Mouse (Mus musculus) layer of hippocampus, adult 8-10 months (tissue): ENCODE measurements around the gene Rad50. TPM values are rescaled to one million over a fixed set of nuclear protein-coding genes. Genes with fewer than 3 reads are reported as not detected.

Experiments
- DNase-seq, 2 experiments: peaks; one replicate each; pipeline ENCODE4 v3.0.0; 2022; ENCODE audit warnings: low spot score in 2 of 2
- total RNA-seq, 4 experiments: library from RNA; stranded (reverse); gene quantifications; 2 replicates each; pipeline ENCODE4 v1.2.4; 2022

The Rad50 gene
- total RNA-seq, 4 experiments from 2014 or later: 11.3 to 15.9 (median 13.0) TPM

DNA sequence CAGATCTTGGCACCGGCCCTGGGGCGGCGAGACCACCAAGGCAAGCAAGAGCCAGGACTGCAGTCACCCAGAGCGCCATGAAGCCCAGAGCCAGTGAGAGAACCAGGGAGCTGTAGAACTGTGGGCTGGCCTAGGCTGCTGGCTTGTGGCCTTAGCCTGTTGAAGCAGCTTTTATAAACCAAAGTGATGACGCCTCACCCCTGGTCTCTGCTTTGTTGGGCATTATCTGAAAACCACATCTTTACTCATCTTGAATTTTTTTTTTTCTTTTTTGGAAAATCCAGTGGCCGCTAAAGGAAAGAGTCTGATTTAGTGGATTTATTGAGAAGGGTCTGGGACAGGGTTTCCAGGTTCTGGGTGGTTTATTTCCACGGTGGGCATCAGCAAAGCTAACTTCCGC is 72.6 kb downstream of the Rad50 start, which contains the start of gene Il13:
Gene Il13, minus strand, starts transcription at position 147 of the 400 bp plus-strand sequence.
- DNase-seq: no peak

DNA sequence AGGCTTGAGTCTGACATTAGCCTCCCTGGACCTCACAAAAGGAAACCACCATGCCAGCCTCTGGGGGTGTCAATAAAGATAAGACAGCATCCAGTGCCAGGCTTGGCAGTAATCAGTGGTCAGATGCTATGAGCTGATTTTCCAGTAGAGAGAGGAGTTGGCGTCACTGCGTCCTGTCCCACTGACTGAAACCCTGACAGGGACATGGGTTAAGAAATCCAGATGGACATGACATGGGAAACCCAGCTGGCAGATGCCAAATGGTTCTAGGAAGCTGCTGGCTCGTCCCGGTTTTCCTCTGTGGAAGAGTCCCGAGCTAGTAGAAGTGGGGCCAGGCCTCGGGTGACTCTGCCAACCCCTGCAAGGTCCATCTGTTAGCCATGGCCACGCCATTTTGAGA is 73.5 kb downstream of the Rad50 start:
- DNase-seq: no peak

DNA sequence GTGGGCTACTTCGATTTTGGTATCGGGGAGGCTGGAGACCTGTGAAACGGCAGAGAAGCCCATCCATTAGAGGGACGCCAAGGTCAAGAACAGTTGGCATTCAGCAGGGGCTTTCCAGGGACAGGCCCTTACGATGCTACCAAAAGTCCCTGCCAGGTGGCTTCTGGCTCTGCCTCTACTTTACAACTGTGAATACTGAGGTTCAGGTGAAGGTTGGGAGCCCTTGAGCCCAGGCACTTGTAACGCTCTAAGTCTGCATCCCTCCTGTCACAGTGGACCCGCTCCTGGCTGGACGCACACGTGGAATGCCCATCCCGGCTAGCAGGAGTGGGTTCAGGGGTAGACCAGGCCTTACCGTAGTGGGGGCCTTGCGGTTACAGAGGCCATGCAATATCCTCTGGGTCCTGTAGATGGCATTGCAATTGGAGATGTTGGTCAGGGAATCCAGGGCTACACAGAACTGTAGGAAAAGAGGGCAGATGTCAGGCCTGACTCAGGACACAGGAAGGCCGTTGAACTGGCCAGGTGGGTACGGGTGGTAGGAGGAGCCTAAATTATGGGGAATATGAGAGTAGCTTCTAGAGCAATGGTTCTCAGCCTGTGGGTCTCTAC is 74.9 kb downstream of the Rad50 start:
- DNase-seq: no peak

DNA sequence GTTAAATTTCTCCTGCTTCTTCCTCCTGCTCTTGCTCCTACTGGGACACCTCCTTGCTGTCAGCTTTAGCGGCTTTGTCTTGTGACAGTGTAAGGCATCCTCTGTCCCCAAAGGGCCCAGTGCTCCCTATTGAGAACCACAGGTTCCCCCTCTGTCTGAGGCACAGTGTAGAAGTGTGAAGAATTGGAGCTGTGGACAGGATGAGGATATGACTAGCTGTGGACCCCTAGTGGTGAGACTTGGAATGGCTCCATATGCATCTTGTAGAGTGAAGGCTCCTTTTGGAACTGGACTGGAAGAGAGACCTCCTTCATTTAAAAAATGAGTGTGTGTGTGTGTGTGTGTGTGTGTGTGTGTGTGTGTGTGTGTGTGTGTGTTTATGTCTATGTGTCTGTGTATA is 79.3 kb downstream of the Rad50 start:
- peak; percentile 59 to 85 for DNase-seq

DNA sequence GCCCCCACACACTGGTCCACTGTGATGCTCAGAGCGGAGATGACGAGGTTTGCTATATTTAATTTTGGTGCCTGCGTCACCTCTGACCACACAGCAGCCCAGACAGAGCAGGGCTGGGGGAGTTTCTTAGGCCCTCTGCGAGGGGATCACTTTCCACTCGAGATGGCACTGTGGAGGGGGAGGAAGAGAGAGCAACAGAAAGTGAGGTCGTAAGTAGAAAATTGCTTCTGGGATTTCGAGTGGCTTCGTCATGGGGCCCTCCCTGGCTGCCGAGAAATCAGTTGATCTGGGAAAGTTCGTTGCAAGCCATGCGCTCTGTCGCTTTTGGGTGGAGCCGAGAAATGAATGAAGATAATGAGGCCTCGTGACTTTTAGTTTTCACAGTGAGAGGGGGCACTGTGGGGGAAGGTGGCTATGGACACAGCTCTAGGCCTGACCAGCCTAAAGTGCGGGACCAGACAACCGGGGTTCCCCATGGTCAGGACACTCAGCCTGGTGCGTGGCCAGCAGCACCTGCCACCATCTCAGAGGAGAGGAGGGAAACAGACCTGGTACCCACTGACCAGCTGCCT is 80.2 kb downstream of the Rad50 start:
- DNase-seq: no peak

DNA sequence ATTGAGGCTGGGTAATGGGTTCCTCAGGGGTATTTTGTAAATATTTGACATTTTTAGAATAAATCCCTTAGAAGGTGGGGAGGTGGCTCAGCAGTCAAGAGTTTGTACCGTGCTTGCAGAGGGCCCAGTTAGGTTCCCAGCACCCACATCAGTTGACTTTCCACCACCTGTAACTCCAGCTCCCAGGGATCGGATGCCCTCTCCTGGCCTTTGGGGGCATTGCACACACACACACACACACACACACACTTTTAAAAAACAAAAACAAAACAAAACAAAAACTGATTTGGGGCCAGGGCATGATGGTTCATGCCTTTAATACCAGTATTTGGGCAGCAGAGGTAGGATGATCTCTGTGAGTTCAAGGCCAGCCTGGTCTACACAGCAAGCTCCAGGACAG is 83.0 kb downstream of the Rad50 start:
- DNase-seq: no peak

DNA sequence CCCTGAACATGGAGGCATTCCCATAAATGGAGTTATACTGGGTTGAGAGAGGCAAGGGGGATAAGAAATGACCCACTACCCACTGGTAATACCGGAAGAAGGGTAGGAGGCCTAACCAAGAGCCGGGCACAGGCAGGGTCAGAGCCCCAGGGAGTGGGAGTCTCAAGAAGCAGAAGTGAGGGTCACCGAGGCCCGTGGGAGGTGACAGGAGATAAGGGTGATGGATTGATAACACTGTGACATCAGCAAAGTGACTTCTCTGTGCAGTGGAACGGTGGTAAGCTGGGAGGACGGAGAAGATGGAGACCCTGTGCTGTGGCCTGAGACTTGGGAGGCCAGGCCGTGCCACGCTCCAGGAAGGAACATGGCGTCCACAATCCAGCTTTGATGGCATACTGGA is 83.5 kb downstream of the Rad50 start:
- DNase-seq: no peak

DNA sequence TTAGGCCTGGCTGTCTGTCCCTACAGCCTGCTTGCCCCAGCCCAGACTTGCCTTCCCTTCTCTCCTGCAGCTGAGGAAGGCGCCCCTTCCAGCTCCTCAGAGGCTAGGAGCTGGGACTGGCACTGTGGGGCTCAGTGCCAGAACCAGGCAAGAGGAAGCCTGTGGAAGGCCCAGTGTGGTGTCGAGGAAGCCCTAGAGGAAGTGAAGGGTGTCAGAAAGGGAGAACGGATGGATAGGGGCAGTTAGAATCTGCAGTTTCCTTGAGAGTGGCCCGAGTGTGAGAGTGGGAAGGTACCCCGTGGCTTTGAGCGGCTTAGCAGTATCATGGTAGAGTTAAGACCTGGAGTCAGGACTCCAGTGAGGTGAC is 84.7 kb downstream of the Rad50 start:
- DNase-seq: no peak

DNA sequence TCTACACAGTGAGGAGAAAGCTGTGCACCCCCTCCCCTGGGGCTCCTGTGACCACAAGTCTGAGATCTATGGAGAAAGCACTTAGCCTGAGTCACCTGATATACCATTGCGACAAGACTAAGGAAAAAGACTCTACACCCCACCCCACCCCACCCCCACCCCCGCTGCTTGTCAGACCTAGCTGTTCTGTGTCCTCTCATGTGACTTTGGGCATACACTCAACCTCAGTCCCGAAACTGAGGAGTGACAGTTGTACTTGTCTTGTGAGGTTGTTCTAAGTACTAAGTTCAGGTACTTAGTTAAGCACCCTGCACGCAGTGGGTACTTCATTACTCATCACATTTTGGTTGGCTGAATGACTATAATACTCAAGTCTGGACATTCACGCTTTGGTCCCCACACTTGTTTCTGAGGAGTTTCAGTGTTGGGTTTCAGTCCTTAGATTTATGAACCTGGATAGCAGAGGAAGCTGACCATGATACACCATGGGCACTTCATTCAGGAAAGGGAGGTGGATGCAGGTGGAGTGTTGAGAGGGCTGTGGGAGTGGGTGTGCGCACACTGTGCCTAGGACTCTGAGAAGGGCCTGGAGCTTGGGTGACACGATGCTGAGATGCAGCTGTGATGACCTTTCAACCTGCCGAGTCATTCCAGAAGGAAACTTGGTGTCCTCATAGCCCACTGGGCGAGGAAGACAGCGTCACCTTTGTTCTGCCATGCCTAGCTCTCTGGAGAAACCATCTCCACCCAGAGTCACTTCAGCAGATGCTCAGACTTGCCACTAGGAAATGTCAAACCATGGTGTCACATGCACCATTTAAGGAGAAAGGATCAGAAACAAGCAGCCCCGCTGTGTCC is 85.3 kb downstream of the Rad50 start:
- DNase-seq: no peak

DNA sequence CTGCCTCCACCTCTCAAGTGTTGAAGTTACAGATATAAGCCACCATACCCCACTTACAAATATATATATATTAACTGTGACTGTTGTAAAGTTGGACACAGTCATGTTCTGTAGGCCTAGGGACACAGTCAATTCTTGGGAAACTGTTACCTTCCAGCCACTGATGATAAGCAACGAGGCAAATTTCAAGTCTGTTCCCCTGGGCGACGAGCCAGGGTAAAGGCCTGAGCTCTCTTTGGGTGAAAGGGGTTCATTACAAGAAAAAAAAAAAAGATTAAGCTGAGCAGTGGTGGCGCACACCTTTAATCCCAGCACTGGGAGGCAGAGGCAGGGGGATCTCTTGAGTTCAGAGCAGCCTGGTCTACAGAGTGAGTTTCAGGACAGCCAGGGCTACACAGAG is 87.0 kb downstream of the Rad50 start:
- DNase-seq: no peak

DNA sequence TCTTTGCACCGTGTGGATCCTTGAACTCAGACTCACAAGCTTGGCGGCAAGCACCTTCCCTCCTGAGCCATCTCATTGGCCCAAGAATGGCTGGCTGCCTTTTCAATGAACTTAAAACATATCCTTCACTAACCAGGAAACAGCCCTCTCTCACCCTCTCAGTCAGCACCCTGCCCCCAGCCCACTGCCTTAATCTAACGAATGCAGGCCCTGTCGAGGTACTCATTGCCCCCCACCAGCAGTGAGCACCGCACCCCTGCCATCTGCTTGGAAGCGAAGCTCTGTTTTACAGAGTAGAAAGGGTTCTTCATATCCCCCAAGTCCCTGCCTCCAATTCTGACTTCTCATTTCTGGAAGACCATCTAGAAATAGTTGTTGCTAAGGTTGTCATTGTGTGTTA is 87.7 kb downstream of the Rad50 start:
- DNase-seq: no peak

DNA sequence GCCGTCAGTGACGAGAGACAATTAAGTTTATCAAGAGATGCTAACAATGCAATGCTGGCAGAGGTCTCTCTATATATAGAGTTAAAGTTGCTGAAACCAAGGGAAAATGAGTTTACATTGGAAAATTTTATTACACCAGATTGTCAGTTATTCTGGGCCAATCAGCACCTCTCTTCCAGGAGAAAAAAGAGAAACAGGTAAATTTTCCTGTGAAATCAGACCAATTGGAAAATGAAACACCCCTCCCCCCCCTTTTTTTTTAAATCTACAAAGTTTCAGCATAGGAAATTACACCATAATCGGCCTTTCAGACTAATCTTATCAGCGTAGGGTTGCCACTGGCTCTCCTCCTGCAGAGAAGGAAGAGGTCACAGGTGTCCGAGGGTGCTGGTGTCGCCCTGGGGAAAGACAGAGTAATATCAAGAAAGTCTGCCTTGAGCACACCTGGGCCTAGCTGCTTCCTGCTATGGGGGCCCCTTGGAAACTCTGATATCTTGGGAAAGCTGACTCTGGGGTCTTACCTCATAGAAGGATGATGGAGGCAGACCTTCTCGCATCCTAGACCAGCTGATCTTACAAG is 88.4 kb downstream of the Rad50 start, which contains the start of gene Il4:
Gene Il4, minus strand, starts transcription at position 51 of the 580 bp plus-strand sequence.
- DNase-seq: no peak

DNA sequence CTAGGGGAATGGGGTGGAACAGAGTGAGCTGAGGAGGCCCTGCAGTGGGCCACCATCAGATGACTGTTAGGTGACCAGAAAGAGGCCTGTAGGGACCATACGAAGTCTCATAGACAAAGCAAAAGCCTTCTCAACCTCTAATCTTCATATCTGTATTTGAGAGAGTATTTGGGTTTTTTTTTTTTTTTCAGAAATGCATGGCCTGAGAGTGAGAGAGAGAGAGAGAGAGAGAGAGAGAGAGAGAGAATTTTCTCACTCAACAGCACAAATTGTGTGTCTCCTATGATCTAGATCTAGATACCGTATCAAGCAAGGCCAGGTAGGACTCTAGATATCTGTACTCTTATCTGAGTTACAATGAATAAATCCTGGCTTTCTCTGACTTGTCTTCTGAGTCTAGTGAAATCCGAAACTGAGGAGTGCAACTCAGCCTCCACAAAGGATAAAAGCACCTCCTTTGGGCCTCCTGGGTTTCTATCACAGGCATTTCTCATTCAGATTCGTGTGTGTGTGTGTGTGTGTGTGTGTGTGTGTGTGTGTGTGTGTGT is 89.5 kb downstream of the Rad50 start:
- no peak for DNase-seq

DNA sequence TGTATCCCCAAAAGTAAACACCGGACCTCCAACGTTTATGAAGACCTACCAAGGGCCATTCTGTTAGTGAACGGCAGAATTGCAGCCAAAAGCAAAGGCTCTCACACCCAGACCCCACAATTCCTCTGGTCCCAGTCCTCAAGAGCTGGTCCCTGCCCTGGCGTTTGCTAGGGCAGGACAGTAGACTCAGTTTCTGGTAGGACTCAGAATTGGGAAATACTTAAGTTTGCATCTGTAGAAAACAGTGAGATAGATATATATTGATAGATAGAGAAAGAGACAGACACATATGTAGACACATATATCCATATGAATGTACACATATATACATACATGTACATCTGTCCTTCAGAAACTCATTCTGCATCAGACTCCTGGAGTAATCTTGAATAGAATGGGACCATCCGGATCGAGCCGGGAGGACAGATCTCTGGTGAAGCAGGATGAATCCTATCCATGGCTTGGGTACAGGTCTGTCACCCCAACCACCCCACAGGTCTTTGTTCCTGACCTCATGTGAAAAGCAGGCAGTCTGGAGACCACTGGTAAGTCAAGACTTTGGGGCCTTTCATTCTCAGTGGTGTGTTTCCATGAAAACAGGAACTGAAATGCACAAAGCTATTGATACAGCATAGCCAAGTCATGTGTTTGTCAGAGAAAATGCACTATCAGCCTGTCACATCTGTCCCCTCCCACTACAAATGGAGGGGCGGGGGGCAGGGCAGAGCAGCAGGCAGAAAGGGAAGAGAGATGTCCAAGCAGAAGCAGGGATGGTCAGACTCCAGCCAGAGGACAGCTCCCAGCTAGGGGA is 90.2 kb downstream of the Rad50 start:
- DNase-seq: no peak

DNA sequence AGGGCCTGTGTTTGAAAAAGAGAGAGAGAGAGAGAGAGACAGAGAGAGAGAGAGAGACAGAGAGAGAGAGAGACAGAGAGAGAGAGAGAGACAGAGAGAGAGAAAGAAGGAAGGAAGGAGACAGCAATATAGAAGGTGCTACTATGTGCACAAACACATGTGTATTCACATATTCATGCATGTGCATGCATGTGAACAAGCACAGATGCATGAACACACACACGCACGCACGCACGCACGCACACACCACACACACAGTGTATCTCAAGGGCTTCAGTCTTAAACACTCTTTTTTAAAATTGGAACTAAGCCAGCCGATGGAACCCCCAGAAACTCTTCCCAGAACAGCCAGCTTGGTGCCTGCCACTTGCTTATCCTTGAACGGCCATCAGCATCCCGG is 91.5 kb downstream of the Rad50 start:
- no peak for DNase-seq

DNA sequence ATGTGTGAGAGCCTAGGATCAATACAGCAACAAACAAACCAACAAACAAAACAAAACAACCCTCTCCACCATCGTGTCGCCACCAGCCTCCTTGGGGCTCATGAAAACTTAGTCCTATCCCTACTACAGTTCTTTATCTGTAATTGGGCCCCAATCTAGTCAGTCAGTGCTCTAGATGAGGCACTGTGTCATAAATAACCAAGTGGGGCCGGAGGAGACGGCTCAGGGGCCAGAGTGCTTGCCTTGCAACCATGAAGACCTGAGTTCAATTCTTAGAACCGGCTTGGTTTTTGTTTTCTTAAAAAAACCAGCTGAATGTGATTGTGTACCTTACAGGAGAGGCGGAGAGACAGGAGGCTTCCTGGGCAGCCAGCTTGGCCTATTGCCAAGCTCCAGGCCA is 91.9 kb downstream of the Rad50 start:
- DNase-seq: no peak

DNA sequence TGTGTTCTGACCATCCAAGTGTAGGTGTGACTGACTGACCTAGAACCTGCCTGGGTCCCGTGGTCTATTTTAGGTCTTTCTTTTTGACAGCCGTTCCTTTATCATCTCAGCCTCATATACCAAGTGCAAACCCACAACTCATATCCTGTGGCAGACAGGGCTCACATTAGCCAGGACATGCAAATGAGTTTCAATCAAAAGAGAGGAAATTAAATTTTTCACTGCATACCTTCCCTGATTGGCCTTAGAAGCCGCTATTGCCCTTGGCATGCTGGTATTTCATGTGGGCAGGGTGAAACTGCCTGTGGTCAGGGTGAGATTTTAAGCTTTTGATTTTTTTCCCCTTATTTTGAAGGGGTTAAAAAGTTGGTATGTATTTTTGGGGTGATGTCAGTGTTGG is 97.4 kb downstream of the Rad50 start:
- no peak for DNase-seq

DNA sequence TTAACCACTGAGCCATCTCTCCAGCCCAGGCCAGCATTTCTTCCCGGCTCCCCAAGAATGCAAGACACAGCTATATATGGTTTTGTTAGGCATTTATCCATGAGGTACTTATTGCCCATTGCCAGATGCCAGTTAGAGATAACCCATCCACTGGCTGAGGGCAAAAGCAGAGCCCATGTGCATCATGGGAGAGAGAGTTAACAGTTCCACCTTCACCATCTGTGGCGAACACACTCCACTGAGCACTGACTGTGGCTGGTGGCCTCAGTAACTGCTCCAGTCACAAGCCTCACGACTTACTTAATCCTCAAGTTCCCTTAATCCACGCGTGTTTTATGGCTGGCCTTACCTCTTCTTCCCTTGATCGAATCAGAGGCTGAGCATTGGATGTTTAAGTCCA is 97.9 kb downstream of the Rad50 start:
- DNase-seq: no peak

DNA sequence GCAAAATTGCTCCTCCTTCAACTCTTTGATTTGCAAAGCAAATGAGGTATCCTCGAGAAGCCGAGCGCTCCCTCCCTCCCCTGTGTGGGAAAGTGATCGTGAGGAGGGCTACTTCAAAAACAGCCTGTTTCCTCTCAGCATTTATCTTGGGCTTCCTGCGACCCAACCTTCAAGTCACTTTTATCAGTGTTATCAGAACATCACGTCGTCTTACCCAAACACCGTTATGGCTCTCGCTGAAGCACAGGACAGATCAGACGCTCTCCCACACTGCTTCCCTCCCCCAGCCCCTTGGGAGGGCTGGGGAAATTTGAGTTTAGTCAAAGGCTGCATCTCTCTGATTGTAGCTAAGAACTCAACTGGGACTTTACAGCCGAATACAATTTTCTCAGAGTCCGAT is 101.5 kb downstream of the Rad50 start:
- no peak for DNase-seq

DNA sequence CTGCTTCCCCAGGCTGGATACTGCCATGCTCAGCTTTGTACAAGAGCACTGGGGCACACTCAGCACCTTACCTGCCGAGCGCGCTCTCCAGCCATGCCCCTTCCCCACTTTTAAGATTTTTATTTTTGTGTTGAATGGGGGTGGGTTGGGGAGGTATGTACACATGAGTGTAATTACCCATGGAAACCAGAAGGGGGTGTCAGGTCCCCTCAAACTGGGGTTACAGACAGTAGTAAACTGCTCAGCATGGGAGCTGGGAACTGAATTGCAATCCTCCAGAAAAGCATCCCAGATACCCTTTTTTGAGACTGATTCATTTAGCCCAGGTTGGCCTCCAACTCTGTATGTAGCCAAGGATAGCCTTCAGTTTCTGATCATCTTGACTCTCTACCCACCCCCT is 102.1 kb downstream of the Rad50 start:
- no peak for DNase-seq
